Mouse (Mus musculus) cerebral cortex, adult 2 months (tissue): ENCODE results near the gene Zfp651.

Source experiments
- WGBS: fragments of 180-500 bp; shearing (Covaris S2); methylation state at CpG from one replicate; pipeline ENCODE4 v1.1.7; 2018; 5-methylcytosine and 5-hydroxymethylcytosine counted together

Zfp651 gene

GRCm38 (mm10) chr9:121810081-121810821 lies 51.1 kb downstream of the Zfp651 start:
- 54% methylated on average over 15 of the region's 15 CpGs for WGBS

- 88% methylated on average over 6 of the region's 6 CpGs for WGBS
These were observed 56.1 kb downstream of the Zfp651 start for GRCm38 (mm10) chr9:121815183-121815582.

- 64% methylated on average over 9 of the region's 9 CpGs for WGBS
These were observed 60.1 kb downstream of the Zfp651 start for GRCm38 (mm10) chr9:121819073-121819770.

- WGBS, result 42% methylated on average over 7 of the region's 7 CpGs
These were observed 60.8 kb downstream of the Zfp651 start for GRCm38 (mm10) chr9:121819771-121820471.

- 80% methylated on average over 5 of the region's 5 CpGs for WGBS
These were observed 61.6 kb downstream of the Zfp651 start for GRCm38 (mm10) chr9:121820765-121821164.
